Mouse (Mus musculus): ENCODE results near the gene Sav1. TPM values are rescaled to one million over a fixed set of nuclear protein-coding genes. Genes with fewer than 3 reads are reported as not detected.
A peak's percentile ranks its signal among the peaks of the same experiment; 100 is the strongest.

Gene Sav1
- polyA plus RNA-seq, 1 experiment from 2014 or later: 12.5 TPM

- no peak for DNase-seq (ENCODE audit: low spot score)
Measured at GRCm38 (mm10) chr12:69947502-69947901, 39.3 kb downstream of the Sav1 start.

GRCm38 (mm10) chr12:69945861-69946260 lies 40.9 kb downstream of the Sav1 start:
- Histone ChIP-seq H3K27me3 (ENCODE audit: control insufficient read depth, insufficient read depth, low read length) (no peaks in the 10 kb centered on the region), H3K4me2 (ENCODE audit: low read depth, low read length) (no peak overlapping the region), H3K4me3 (ENCODE audit: low read depth, low read length) (no peak overlapping the region), H3K9ac (replicated peaks; ENCODE audit: low read length) (no peak overlapping the region), H3K27ac (replicated peaks; ENCODE audit: low read depth, low read length) (no peak overlapping the region), H3K4me1 (ENCODE audit: control insufficient read depth, insufficient read depth, low read length) (no peaks in the 10 kb centered on the region), H3K9me3 (replicated peaks; ENCODE audit: control insufficient read depth, low read length) (no peaks in the 10 kb centered on the region), H3K36me3 (replicated peaks; ENCODE audit: control insufficient read depth, insufficient read depth, low read depth, low read length) (no peaks in the 10 kb centered on the region)
- DNase-seq (ENCODE audit: low spot score): no peak
- 95% methylated on average over 5 of the region's 5 CpGs for WGBS
- no peak for ATAC-seq (replicated peaks; ENCODE audit: insufficient number of reproducible peaks, low FRiP score, low TSS enrichment, low read depth)

More at GRCm38 (mm10) chr12:69947502-69947901, 39.3 kb downstream of the Sav1 start:
- Histone ChIP-seq H3K9me3 (replicated peaks; ENCODE audit: control insufficient read depth, low read length) (no peaks in the 10 kb centered on the region), H3K9ac (replicated peaks; ENCODE audit: low read length) (no peak overlapping the region), H3K4me1 (ENCODE audit: control insufficient read depth, insufficient read depth, low read length) (no peaks in the 10 kb centered on the region), H3K4me3 (ENCODE audit: low read depth, low read length) (no peak overlapping the region), H3K27me3 (ENCODE audit: control insufficient read depth, insufficient read depth, low read length) (no peaks in the 10 kb centered on the region), H3K27ac (replicated peaks; ENCODE audit: low read depth, low read length) (no peak overlapping the region), H3K4me2 (ENCODE audit: low read depth, low read length) (no peak overlapping the region), H3K36me3 (replicated peaks; ENCODE audit: control insufficient read depth, insufficient read depth, low read depth, low read length) (no peaks in the 10 kb centered on the region)
- no peak for ATAC-seq (replicated peaks; ENCODE audit: insufficient number of reproducible peaks, low FRiP score, low TSS enrichment, low read depth)
- WGBS: 69% methylated on average over 3 of the region's 3 CpGs

GRCm38 (mm10) chr12:69941655-69942329 lies 45.0 kb downstream of the Sav1 start:
- 57% methylated on average over 1 of the region's 1 CpGs for WGBS
- no peak for DNase-seq (ENCODE audit: low spot score)
- Histone ChIP-seq H3K4me3 (ENCODE audit: low read depth, low read length) (no peak overlapping the region), H3K36me3 (replicated peaks; ENCODE audit: control insufficient read depth, insufficient read depth, low read depth, low read length) (no peaks in the 10 kb centered on the region), H3K27ac (replicated peaks; ENCODE audit: low read depth, low read length) (no peak overlapping the region), H3K4me2 (ENCODE audit: low read depth, low read length) (no peak overlapping the region), H3K9me3 (replicated peaks; ENCODE audit: control insufficient read depth, low read length) (no peaks in the 10 kb centered on the region), H3K27me3 (ENCODE audit: control insufficient read depth, insufficient read depth, low read length) (no peaks in the 10 kb centered on the region), H3K4me1 (ENCODE audit: control insufficient read depth, insufficient read depth, low read length) (no peaks in the 10 kb centered on the region), H3K9ac (replicated peaks; ENCODE audit: low read length) (no peak overlapping the region)
- ATAC-seq (replicated peaks; ENCODE audit: insufficient number of reproducible peaks, low FRiP score, low TSS enrichment, low read depth): no peak

- Histone ChIP-seq H3K27me3 (ENCODE audit: control insufficient read depth, insufficient read depth, low read length) (no peaks in the 10 kb centered on the region), H3K27ac (replicated peaks; ENCODE audit: low read depth, low read length) (no peak overlapping the region), H3K4me3 (ENCODE audit: low read depth, low read length) (no peak overlapping the region), H3K4me2 (ENCODE audit: low read depth, low read length) (no peak overlapping the region), H3K4me1 (ENCODE audit: control insufficient read depth, insufficient read depth, low read length) (no peaks in the 10 kb centered on the region), H3K9ac (replicated peaks; ENCODE audit: low read length) (no peak overlapping the region), H3K9me3 (replicated peaks; ENCODE audit: control insufficient read depth, low read length) (no peaks in the 10 kb centered on the region), H3K36me3 (replicated peaks; ENCODE audit: control insufficient read depth, insufficient read depth, low read depth, low read length) (no peaks in the 10 kb centered on the region)
- WGBS: 54% methylated on average over 2 of the region's 2 CpGs
- no peak for DNase-seq (ENCODE audit: low spot score)
- no peak for ATAC-seq (replicated peaks; ENCODE audit: insufficient number of reproducible peaks, low FRiP score, low TSS enrichment, low read depth)
Measured at GRCm38 (mm10) chr12:69939291-69939690, 47.5 kb downstream of the Sav1 start.

- Histone ChIP-seq H3K9me3 (replicated peaks; ENCODE audit: control insufficient read depth, low read length) (no peaks in the 10 kb centered on the region), H3K36me3 (replicated peaks; ENCODE audit: control insufficient read depth, insufficient read depth, low read depth, low read length) (no peaks in the 10 kb centered on the region), H3K9ac (replicated peaks; ENCODE audit: low read length) (no peak overlapping the region), H3K27me3 (ENCODE audit: control insufficient read depth, insufficient read depth, low read length) (no peaks in the 10 kb centered on the region), H3K4me1 (ENCODE audit: control insufficient read depth, insufficient read depth, low read length) (no peaks in the 10 kb centered on the region), H3K4me2 (ENCODE audit: low read depth, low read length) (no peak overlapping the region), H3K27ac (replicated peaks; ENCODE audit: low read depth, low read length) (no peak overlapping the region), H3K4me3 (ENCODE audit: low read depth, low read length) (no peak overlapping the region)
- ATAC-seq (replicated peaks; ENCODE audit: insufficient number of reproducible peaks, low FRiP score, low TSS enrichment, low read depth): no peak
- DNase-seq (ENCODE audit: low spot score): no peak
- 82% methylated on average over 5 of the region's 5 CpGs for WGBS
Measured at GRCm38 (mm10) chr12:69937731-69938130, 49.1 kb downstream of the Sav1 start.

- 47% methylated on average over 7 of the region's 7 CpGs for WGBS
- Histone ChIP-seq H3K36me3 (replicated peaks; ENCODE audit: control insufficient read depth, insufficient read depth, low read depth, low read length) (no peaks in the 10 kb centered on the region), H3K9me3 (replicated peaks; ENCODE audit: control insufficient read depth, low read length) (no peaks in the 10 kb centered on the region), H3K27me3 (ENCODE audit: control insufficient read depth, insufficient read depth, low read length) (no peaks in the 10 kb centered on the region), H3K9ac (replicated peaks; ENCODE audit: low read length) (no peak overlapping the region), H3K27ac (replicated peaks; ENCODE audit: low read depth, low read length) (no peak overlapping the region), H3K4me3 (ENCODE audit: low read depth, low read length) (no peak overlapping the region), H3K4me1 (ENCODE audit: control insufficient read depth, insufficient read depth, low read length) (no peaks in the 10 kb centered on the region), H3K4me2 (ENCODE audit: low read depth, low read length) (no peak overlapping the region)
- no peak for ATAC-seq (replicated peaks; ENCODE audit: insufficient number of reproducible peaks, low FRiP score, low TSS enrichment, low read depth)
- DNase-seq (ENCODE audit: low spot score): peak; percentile 13
Measured at GRCm38 (mm10) chr12:69926716-69927115, 60.1 kb downstream of the Sav1 start.

GRCm38 (mm10) chr12:69924012-69924411 lies 62.8 kb downstream of the Sav1 start:
- Histone ChIP-seq H3K9ac (replicated peaks; ENCODE audit: low read length) (no peak overlapping the region), H3K27ac (replicated peaks; ENCODE audit: low read depth, low read length) (no peak overlapping the region), H3K27me3 (ENCODE audit: control insufficient read depth, insufficient read depth, low read length) (no peaks in the 10 kb centered on the region), H3K36me3 (replicated peaks; ENCODE audit: control insufficient read depth, insufficient read depth, low read depth, low read length) (no peaks in the 10 kb centered on the region), H3K4me3 (ENCODE audit: low read depth, low read length) (no peak overlapping the region), H3K9me3 (replicated peaks; ENCODE audit: control insufficient read depth, low read length) (no peaks in the 10 kb centered on the region), H3K4me1 (ENCODE audit: control insufficient read depth, insufficient read depth, low read length) (no peaks in the 10 kb centered on the region), H3K4me2 (ENCODE audit: low read depth, low read length) (no peak overlapping the region)
- no peak for ATAC-seq (replicated peaks; ENCODE audit: insufficient number of reproducible peaks, low FRiP score, low TSS enrichment, low read depth)
- DNase-seq (ENCODE audit: low spot score): peak; percentile 62
- 16% methylated on average over 5 of the region's 5 CpGs for WGBS

- no peaks in the 10 kb centered on the region for H3K27me3 ChIP-seq (ENCODE audit: control insufficient read depth, insufficient read depth, low read length)
- ATAC-seq (replicated peaks; ENCODE audit: insufficient number of reproducible peaks, low FRiP score, low TSS enrichment, low read depth) (no peak), DNase-seq (ENCODE audit: low spot score) (no peak)
- H3K4me2 ChIP-seq (ENCODE audit: low read depth, low read length): no peak overlapping the region
- H3K36me3 ChIP-seq (replicated peaks; ENCODE audit: control insufficient read depth, insufficient read depth, low read depth, low read length): no peaks in the 10 kb centered on the region
- H3K4me1 ChIP-seq (ENCODE audit: control insufficient read depth, insufficient read depth, low read length): no peaks in the 10 kb centered on the region
- H3K4me3 ChIP-seq (ENCODE audit: low read depth, low read length): no peak overlapping the region
- 70% methylated on average over 3 of the region's 3 CpGs for WGBS
- no peaks in the 10 kb centered on the region for H3K9me3 ChIP-seq (replicated peaks; ENCODE audit: control insufficient read depth, low read length)
- H3K27ac ChIP-seq (replicated peaks; ENCODE audit: low read depth, low read length): no peak overlapping the region
- H3K9ac ChIP-seq (replicated peaks; ENCODE audit: low read length): no peak overlapping the region
Measured at GRCm38 (mm10) chr12:69923603-69924002, 63.2 kb downstream of the Sav1 start.

All from embryonic facial prominence, embryonic 11.5 days (tissue).